Mouse (Mus musculus): ENCODE data around the gene Map4. TPM values are rescaled to one million over a fixed set of nuclear protein-coding genes. Genes with fewer than 3 reads are reported as not detected.
"Not testable (repeated sequence)": the region's sequence is repeated elsewhere in the genome, so short reads cannot be mapped to it uniquely, and the experiment has no call there.

Map4 gene
- total RNA-seq, 2 experiments from 2014 or later = 79.0 to 91.6 TPM

- not testable (repeated sequence) for DNase-seq (ENCODE audit: low spot score in 2 of 2)
Observed at GRCm38 (mm10) chr9:109980223-109980622, 49.0 kb downstream of the Map4 start.

DNA sequence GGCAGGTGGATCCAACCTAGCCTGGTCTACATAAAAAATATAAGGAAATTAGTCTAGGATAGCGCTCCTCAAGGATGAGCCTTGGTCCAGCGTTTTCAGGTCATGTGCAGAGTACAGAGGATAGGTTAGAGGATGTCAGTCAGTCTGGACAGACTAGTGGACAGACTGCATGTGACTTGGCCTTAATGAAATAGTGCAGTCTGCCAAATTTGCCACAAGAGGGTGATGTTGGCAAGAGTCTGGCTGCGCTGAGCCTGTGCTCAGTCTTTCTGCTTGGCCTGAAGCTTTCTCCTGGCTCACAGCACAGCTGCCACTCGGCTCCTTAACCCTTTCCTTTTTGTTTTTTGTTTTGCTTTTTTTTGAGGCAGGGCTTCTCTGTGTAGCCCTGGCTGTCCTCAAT is 54.2 kb downstream of the Map4 start:
- peak; percentile 48 to 60 for DNase-seq (ENCODE audit: low spot score in 2 of 2)

DNA sequence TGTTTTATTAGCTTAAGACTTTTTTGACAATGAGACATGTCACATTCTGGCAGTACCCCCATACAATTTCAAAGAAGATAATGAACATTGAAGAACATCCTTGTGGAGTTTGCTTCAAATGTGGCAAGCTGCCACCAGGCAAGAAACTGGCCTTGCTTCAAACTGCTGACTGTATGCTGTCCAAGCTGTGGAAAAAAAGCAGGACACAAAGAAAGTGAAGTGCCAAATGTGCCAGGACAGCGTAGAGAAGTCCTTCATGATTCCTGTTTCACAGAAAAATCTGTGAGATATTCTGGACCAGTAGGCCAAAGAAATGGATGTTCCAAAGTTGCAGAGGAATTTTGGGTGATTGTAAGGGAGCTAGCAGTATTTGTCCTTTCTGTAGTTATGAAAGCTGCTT is 57.8 kb downstream of the Map4 start:
- DNase-seq (ENCODE audit: low spot score in 2 of 2) = peak in 1 of 2 experiments; percentile 18

DNA sequence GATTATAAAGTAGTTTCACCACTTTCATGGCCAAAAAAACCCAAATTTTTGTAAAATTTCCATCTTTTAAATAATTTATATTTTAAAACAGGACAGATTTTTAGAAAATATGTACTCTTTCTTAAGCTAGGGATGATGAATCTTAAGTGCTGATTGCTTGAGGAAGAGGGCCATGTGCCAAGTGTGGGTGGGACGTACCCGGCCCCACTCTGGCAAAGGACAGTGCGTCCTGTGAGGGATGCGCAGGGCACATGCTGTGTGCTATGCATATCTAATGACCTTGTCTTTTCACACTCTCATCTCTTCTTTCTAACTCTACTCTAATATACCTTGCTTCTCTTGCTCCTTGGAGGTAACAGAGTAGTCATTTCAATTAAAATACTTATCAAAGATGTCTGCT is 66.2 kb downstream of the Map4 start:
- DNase-seq (ENCODE audit: low spot score in 2 of 2) = no peak

DNA sequence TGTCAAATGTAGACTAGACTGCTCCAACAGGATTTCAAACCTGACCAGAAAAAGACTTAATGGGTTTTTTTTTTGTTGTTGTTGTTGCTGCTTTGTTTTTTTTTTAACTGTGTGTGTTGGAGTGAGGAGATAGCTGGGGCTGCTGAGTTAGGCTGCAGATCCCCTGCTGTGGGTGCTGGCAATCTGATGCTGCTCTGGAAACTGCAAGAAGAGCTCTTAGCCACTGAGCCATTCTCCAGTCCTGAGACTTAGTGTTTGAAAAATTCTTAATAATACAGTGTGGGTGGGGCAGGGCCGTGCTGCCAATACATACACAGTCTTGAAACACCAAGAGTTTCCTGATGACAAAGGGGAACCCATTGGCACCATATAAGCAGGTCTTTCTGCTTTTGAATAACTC is 70.7 kb downstream of the Map4 start:
- DNase-seq (ENCODE audit: low spot score in 2 of 2) = no peak

- no peak for DNase-seq (ENCODE audit: low spot score in 2 of 2)
Observed at GRCm38 (mm10) chr9:110002413-110002812, 71.2 kb downstream of the Map4 start.

DNA sequence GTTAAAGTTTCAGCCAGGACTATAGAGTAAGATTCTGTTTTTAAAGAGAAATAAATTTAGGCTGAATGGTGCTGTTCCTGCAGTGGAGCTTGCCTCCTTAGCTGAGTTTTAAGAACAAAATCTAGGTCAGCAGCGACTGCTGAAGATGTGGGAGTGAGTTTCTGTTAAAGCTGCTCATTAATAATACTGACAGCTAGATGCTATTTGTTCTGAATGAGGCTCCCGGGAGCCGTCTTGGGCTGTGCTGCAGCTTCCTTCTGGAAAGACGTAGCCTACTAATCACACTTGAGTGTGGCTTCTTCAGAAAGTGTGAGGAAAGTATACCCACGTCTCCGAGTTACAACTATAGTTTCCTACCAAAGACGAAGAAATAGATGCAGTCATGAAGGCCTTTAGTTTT is 88.0 kb downstream of the Map4 start:
- DNase-seq (ENCODE audit: low spot score in 2 of 2) = no peak

DNA sequence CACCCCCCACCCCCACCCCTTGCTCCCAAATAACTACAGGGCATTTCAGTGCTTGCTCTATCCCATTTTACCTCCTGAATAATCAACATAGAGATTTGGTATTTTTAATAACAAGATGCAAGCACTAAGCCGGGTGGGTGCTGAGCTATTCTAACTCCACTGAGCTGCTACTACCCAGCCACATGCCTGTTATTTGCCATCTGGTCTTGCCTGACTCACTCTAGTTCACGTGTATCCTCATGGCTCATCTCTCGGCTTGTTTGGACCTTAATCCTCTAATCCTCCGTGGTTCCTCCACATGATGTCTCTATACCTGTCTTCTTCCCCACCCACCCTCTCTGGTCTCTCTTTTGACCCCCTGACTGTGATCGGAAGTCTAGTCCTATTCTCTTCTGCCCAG is 89.1 kb downstream of the Map4 start:
- DNase-seq (ENCODE audit: low spot score in 2 of 2) = no peak

DNA sequence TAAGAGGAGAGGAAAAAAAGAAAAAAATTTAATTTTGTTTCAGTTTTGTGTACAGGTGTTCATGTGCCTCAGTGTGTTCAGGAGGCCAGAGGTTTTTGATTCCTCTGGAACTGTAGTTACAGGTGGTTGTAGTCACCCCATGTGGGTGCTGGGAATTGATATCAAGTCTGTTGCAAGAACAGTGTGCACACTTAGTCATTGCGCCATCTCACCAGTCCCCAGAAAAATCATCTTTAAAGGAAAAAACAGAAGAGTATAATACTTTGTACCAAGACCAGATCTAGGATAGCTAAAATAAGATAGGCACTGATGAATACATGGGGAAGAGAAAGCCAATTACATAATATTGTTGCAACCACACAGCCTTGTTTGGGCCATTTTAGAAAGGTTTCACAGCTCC is 90.2 kb downstream of the Map4 start:
- DNase-seq (ENCODE audit: low spot score in 2 of 2) = no peak

GRCm38 (mm10) chr9:110022151-110022550 is 90.9 kb downstream of the Map4 start:
- DNase-seq (ENCODE audit: low spot score in 2 of 2) = no peak

DNA sequence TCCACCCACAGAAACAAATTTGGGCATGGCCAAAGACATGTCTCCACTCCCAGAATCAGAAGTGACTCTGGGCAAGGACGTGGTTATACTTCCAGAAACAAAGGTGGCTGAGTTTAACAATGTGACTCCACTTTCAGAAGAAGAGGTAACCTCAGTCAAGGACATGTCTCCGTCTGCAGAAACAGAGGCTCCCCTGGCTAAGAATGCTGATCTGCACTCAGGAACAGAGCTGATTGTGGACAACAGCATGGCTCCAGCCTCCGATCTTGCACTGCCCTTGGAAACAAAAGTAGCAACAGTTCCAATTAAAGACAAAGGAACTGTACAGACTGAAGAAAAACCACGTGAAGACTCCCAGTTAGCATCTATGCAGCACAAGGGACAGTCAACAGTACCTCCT is 103.8 kb downstream of the Map4 start:
- no peak for DNase-seq (ENCODE audit: low spot score in 2 of 2)

DNA sequence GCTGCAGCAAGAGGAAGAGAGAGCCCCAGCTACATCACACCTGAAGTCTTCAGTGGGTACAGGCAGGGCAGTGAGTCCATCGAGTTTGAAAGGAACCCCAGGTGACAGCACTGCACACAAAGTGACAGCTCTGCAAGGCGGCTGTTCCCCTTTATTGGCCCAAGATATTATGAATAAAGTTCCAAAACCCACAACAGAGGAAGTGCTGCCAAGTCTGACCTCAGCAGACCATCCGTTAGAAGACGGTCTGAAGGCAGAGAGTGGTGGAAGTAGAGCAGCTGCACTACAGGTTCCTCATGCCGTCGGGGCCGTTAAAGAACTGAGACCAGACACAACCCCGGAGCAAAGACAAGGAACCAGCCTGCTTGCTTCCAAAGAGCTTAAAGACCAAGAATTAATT is 106.6 kb downstream of the Map4 start:
- no peak for DNase-seq (ENCODE audit: low spot score in 2 of 2)

DNA sequence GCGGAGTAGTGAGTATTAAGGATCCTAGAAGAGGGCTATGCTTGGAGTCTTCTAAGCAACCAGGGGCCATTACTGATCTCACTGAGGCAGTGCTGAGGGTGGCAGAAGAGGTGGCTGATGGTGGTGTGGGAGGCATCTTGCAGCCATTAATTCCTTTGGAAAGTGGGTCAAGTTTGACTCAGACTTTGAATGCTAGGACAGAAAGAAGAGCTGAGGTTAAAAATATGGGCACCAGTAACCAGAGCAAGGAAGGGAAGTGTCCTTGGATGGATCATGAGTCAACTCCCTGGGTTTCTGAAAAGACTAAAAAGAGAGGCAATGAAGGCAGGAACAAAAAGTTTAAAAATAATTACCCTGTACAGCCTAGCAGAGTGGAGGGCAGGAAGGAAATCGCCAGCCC is 107.2 kb downstream of the Map4 start:
- DNase-seq (ENCODE audit: low spot score in 2 of 2) = peak in 1 of 2 experiments; percentile 15

DNA sequence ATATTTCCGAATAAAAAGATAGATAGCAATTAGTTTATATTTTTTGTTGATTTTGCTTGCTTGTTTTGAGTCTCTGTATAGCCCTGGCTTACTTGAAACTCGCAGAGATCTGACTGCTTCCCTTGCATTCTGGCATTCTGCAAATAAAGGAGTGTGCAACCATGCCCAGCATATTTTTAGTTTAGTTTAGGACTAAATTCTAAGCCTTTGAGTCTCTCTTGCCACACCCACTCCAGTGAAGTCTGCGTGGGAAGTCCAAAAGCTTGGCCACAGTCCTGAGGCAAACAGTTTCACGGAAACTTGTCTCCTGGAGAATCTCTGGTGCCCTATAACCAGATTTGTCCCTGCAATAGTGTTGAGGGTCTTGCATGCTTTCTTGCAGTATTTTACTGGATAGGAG is 113.1 kb downstream of the Map4 start:
- no peak for DNase-seq (ENCODE audit: low spot score in 2 of 2)

DNA sequence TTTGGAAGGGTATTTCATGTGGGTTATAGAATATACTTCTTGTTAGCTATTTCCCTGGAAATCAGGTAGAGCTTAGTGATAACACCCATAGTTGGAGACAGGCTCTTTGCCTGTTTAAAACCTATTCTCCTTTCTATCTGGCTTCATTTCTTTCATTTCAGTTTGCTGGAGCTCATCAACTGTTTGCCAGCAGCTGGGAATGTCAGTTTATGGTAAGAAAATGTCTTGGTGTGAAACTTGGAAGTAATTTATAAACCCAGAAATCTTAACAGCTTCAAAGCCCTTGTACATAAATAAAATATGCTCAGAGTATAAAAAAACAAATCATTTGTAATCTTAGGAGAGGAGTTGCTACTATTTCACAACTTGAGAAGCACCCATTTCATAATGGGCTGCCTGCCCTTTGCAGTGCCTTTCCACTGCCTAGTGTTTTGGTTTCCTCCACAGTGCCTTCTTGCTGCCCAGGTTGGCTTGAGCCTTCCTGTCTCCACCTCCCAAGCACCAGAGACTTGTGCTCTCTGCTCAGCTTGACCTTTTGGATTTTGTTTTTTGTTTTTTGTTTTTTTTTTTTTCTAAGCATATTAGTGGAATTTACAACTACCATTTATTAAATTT is 114.6 kb downstream of the Map4 start:
- DNase-seq (ENCODE audit: low spot score in 2 of 2) = no peak

- DNase-seq (ENCODE audit: low spot score in 2 of 2) = no peak
Observed at GRCm38 (mm10) chr9:110047260-110047659, 116.0 kb downstream of the Map4 start.

DNA sequence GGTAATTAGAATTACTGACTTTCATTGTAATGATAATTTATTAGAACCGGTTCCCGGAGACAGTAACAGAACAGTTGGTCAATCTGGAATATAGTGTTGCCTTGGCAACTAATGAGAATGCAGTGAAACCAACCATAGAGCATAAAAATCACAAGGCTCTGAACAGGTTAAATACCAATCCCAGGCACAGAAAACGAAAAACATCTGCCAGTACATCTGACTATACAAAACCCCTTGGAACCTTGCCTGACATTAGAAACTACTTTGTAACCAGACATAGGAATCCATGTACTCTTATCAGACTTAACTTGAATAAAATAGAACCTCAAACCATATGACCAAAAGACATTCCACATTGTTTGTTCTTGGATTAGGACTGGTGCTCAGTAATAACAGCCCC is 116.6 kb downstream of the Map4 start:
- DNase-seq (ENCODE audit: low spot score in 2 of 2) = no peak

DNA sequence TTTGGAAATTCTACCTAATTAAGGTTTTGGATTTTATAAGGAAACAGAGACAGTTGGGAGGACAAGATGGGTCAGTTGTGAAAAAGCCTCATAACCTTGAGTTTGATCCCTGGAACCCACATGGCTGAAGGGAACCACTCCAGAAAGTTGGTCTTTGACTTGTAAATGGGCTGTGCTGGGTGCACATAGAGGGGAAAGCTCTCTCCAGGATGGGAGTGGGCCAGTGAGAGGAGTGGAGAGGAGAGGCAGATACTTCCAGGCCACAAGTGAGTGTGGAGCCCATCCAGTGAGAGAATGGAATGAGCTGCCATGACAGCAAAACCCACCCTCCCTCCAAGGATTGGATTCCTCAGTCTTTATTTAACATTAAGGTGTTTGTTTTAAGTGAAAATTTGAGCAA is 119.9 kb downstream of the Map4 start:
- peak in 1 of 2 experiments; percentile 10 for DNase-seq (ENCODE audit: low spot score in 2 of 2)

DNA sequence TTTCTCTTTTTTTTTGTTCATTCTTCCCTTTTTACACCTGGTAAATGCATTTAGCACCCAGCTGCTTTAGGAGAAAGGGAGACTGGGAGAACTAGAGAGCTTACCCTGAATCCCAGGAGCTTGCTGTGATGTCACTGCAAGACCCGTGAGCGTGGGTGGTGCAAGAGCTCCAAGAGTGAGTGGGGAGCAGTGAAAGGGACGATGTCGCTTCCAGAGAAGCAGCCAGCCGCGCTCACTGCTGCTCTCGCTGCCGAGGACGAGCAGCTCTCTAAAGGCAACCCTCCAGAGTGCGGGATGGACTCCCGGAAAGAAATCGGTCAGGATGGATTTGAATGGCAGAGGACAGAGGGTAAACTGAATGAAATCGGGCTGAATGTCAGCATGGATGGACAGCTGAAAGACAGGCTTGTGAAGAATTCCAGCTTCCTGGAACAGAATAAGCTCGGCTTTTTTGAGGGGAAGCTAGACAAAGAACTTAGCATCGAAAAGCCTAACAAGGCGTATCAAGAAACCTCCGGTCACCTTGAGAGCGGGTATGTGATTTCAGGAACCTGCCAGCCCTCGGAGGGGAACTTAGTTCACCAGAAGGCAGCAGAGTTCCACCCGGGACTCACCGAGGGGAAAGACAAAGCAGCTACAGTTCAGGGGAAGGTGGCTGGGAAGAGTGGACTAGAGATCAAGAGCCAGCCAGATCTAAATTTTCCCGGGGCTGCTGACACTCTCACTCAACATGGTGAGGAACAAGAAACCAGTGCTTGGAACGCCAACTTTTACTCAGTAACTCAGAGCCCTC is 120.8 kb downstream of the Map4 start:
- peak in 1 of 2 experiments; percentile 18 for DNase-seq (ENCODE audit: low spot score in 2 of 2)

DNA sequence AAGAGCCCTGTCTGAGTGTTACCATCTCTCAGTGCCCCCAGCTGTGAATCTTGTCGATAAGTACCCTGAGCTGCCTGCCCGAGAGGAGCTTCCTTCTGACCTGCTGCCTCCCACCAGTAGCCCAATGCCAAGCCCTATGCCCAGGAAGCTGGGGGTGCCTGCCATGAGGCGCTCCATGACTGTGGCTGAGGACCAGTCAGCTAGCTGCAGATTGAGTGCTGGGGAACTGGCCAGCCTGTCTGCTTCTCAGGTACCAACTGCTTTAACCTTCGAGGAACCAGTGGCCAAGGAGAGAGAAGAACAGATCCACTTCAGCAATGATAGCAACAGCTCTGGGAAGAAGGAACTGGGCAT is 121.7 kb downstream of the Map4 start:
- DNase-seq (ENCODE audit: low spot score in 2 of 2) = no peak

GRCm38 (mm10) chr9:110053305-110054079 is 122.2 kb downstream of the Map4 start:
- DNase-seq (ENCODE audit: low spot score in 2 of 2) = no peak

DNA sequence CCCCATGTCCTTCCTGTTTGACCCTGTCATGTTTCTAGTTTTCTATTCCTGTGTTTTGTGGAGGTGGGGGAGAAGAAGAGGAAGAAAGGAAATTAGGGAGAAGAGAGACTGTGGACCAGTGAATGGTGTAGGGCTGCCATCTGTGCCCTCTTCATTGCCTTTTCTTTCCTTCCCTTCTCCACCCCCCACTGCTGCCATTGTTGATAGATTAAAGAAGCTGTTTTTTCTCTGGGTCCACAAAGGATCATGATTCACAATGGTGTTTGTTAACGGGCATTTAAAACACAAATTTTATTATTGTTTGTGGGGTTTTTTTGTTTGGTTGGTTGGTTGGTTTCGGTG is 122.8 kb downstream of the Map4 start:
- no peak for DNase-seq (ENCODE audit: low spot score in 2 of 2)
